Mouse (Mus musculus): Measurements from ENCODE around the gene Tex14.
A peak's percentile ranks its signal among the peaks of the same experiment; 100 is the strongest.
"Not testable (repeated sequence)": the region's sequence is repeated elsewhere in the genome, so short reads cannot be mapped to it uniquely, and the experiment has no call there.

- TF ChIP-seq CTCF (IDR thresholded peaks at IDR 0.05) = peak; percentile 25
- not testable (repeated sequence) for TF ChIP-seq POLR2A (IDR thresholded peaks at IDR 0.05; ENCODE audit: insufficient read depth, low read depth, low read length)
Measured at GRCm38 (mm10) chr11:87445593-87445992, 40.7 kb downstream of the Tex14 start.

Measured in heart, adult 2 months (tissue).